Mouse (Mus musculus): ENCODE measurements around the gene Pmf1. TPM values are rescaled to one million over a fixed set of nuclear protein-coding genes. Genes with fewer than 3 reads are reported as not detected.
"Not testable (repeated sequence)": the region's sequence is repeated elsewhere in the genome, so short reads cannot be mapped to it uniquely, and the experiment has no call there.

The Pmf1 gene
- polyA plus RNA-seq, 1 experiment from 2014 or later, result 28.3 TPM

GRCm38 (mm10) chr3:88395288-88395687 lies 14.8 kb downstream of the Pmf1 start:
- ATAC-seq (ENCODE audit: low FRiP score, low TSS enrichment), result no peak
- Histone ChIP-seq H3K4me2 (ENCODE audit: low read length) (no peak overlapping the region), H3K27me3 (ENCODE audit: control insufficient read depth, insufficient read depth, low read length) (no peaks in the 10 kb centered on the region), H3K4me3 (replicated peaks; ENCODE audit: low read depth, low read length) (no peak overlapping the region), H3K9me3 (ENCODE audit: control insufficient read depth, low read length) (no peaks in the 10 kb centered on the region), H3K4me1 (ENCODE audit: control insufficient read depth, insufficient read depth, low read length) (no peaks in the 10 kb centered on the region), H3K9ac (replicated peaks; ENCODE audit: low read length) (no peak overlapping the region), H3K36me3 (ENCODE audit: control insufficient read depth, insufficient read depth, low read length) (no peaks in the 10 kb centered on the region), H3K27ac (replicated peaks; ENCODE audit: low read depth, low read length) (no peak overlapping the region)
- 96% methylated on average over 6 of the region's 6 CpGs for WGBS
- no peak for DNase-seq

- no peaks in the 10 kb centered on the region for H3K4me1 ChIP-seq (ENCODE audit: control insufficient read depth, insufficient read depth, low read length)
- WGBS, result 92% methylated on average over 9 of the region's 9 CpGs
Measured at GRCm38 (mm10) chr3:88393776-88394375, 16.3 kb downstream of the Pmf1 start.

GRCm38 (mm10) chr3:88384364-88384763 lies 25.8 kb downstream of the Pmf1 start, which contains the start of gene Bglap:
Gene Bglap, minus strand, starts transcription at chr3:88384464.
- Histone ChIP-seq H3K27ac (replicated peaks; ENCODE audit: low read depth, low read length) (no peak within 1 kb of the TSS), H3K9me3 (ENCODE audit: control insufficient read depth, low read length) (no peaks in the 10 kb centered on the region), H3K4me3 (replicated peaks; ENCODE audit: low read depth, low read length) (no peak within 1 kb of the TSS), H3K36me3 (ENCODE audit: control insufficient read depth, insufficient read depth, low read length) (no peaks in the 10 kb centered on the region), H3K4me2 (ENCODE audit: low read length) (no peak within 1 kb of the TSS), H3K9ac (replicated peaks; ENCODE audit: low read length) (no peak within 1 kb of the TSS), H3K27me3 (ENCODE audit: control insufficient read depth, insufficient read depth, low read length) (no peaks in the 10 kb centered on the region), H3K4me1 (ENCODE audit: control insufficient read depth, insufficient read depth, low read length) (0 out of 2 replicates have a peak, but pooled peaks cover 2% of the 10 kb centered on the region)
- no peak for ATAC-seq (ENCODE audit: low FRiP score, low TSS enrichment)
- WGBS, result 81% methylated on average over 5 of the region's 5 CpGs
- no peak for DNase-seq

More at GRCm38 (mm10) chr3:88393776-88394375, 16.3 kb downstream of the Pmf1 start:
- no peak for DNase-seq
- H3K4me3 ChIP-seq (replicated peaks; ENCODE audit: low read depth, low read length), result no peak overlapping the region
- ATAC-seq (ENCODE audit: low FRiP score, low TSS enrichment), result no peak
- no peaks in the 10 kb centered on the region for H3K9me3 ChIP-seq (ENCODE audit: control insufficient read depth, low read length)
- no peaks in the 10 kb centered on the region for H3K36me3 ChIP-seq (ENCODE audit: control insufficient read depth, insufficient read depth, low read length)
- no peak overlapping the region for H3K4me2 ChIP-seq (ENCODE audit: low read length)
- no peak overlapping the region for H3K27ac ChIP-seq (replicated peaks; ENCODE audit: low read depth, low read length)
- no peak overlapping the region for H3K9ac ChIP-seq (replicated peaks; ENCODE audit: low read length)
- H3K27me3 ChIP-seq (ENCODE audit: control insufficient read depth, insufficient read depth, low read length), result no peaks in the 10 kb centered on the region

GRCm38 (mm10) chr3:88382383-88382782 lies 27.7 kb downstream of the Pmf1 start:
- H3K4me1 ChIP-seq (ENCODE audit: control insufficient read depth, insufficient read depth, low read length); DNase-seq; H3K27me3 ChIP-seq (ENCODE audit: control insufficient read depth, insufficient read depth, low read length); H3K4me3 ChIP-seq (replicated peaks; ENCODE audit: low read depth, low read length); H3K36me3 ChIP-seq (ENCODE audit: control insufficient read depth, insufficient read depth, low read length); H3K9ac ChIP-seq (replicated peaks; ENCODE audit: low read length); H3K9me3 ChIP-seq (ENCODE audit: control insufficient read depth, low read length); H3K27ac ChIP-seq (replicated peaks; ENCODE audit: low read depth, low read length); ATAC-seq (ENCODE audit: low FRiP score, low TSS enrichment); H3K4me2 ChIP-seq (ENCODE audit: low read length): not testable (repeated sequence)
- WGBS, result 11% methylated on average over 1 of the region's 7 CpGs

GRCm38 (mm10) chr3:88381389-88382315 lies 28.5 kb downstream of the Pmf1 start:
- H3K36me3 ChIP-seq (ENCODE audit: control insufficient read depth, insufficient read depth, low read length); H3K9me3 ChIP-seq (ENCODE audit: control insufficient read depth, low read length); H3K9ac ChIP-seq (replicated peaks; ENCODE audit: low read length); H3K27me3 ChIP-seq (ENCODE audit: control insufficient read depth, insufficient read depth, low read length); H3K4me1 ChIP-seq (ENCODE audit: control insufficient read depth, insufficient read depth, low read length): not testable (repeated sequence)
- peak overlapping the region; percentile 77 for H3K27ac ChIP-seq (replicated peaks; ENCODE audit: low read depth, low read length)
- peak overlapping the region; percentile 22 for H3K4me3 ChIP-seq (replicated peaks; ENCODE audit: low read depth, low read length)
- peak; percentile 82 for ATAC-seq (ENCODE audit: low FRiP score, low TSS enrichment)
- WGBS, result 7% methylated on average over 17 of the region's 22 CpGs
- peak overlapping the region; percentile 45 for H3K4me2 ChIP-seq (ENCODE audit: low read length)
- peak; percentile 79 for DNase-seq

GRCm38 (mm10) chr3:88378599-88378998 lies 31.5 kb downstream of the Pmf1 start, which contains the start of gene Bglap2:
Gene Bglap2, minus strand, starts transcription at chr3:88378699.
- 84% methylated on average over 5 of the region's 5 CpGs for WGBS
- not testable (repeated sequence) for H3K4me1 ChIP-seq (ENCODE audit: control insufficient read depth, insufficient read depth, low read length); H3K27me3 ChIP-seq (ENCODE audit: control insufficient read depth, insufficient read depth, low read length); ATAC-seq (ENCODE audit: low FRiP score, low TSS enrichment); H3K27ac ChIP-seq (replicated peaks; ENCODE audit: low read depth, low read length); H3K4me2 ChIP-seq (ENCODE audit: low read length); H3K36me3 ChIP-seq (ENCODE audit: control insufficient read depth, insufficient read depth, low read length); H3K4me3 ChIP-seq (replicated peaks; ENCODE audit: low read depth, low read length); H3K9me3 ChIP-seq (ENCODE audit: control insufficient read depth, low read length); H3K9ac ChIP-seq (replicated peaks; ENCODE audit: low read length); DNase-seq

GRCm38 (mm10) chr3:88376644-88377043 lies 33.5 kb downstream of the Pmf1 start:
- H3K9ac ChIP-seq (replicated peaks; ENCODE audit: low read length); H3K9me3 ChIP-seq (ENCODE audit: control insufficient read depth, low read length); H3K36me3 ChIP-seq (ENCODE audit: control insufficient read depth, insufficient read depth, low read length); H3K4me3 ChIP-seq (replicated peaks; ENCODE audit: low read depth, low read length); H3K27ac ChIP-seq (replicated peaks; ENCODE audit: low read depth, low read length); H3K27me3 ChIP-seq (ENCODE audit: control insufficient read depth, insufficient read depth, low read length); H3K4me1 ChIP-seq (ENCODE audit: control insufficient read depth, insufficient read depth, low read length): not testable (repeated sequence)
- 25% methylated on average over 5 of the region's 7 CpGs for WGBS
- DNase-seq (peak; percentile 9), ATAC-seq (ENCODE audit: low FRiP score, low TSS enrichment) (peak; percentile 37; the same call in 1 of the 2 replicates)
- H3K4me2 ChIP-seq (ENCODE audit: low read length), result peak overlapping the region; percentile 19; the same call in 1 of the 2 replicates

- DNase-seq, result peak; percentile 66
- not testable (repeated sequence) for H3K9ac ChIP-seq (replicated peaks; ENCODE audit: low read length)
Measured at GRCm38 (mm10) chr3:88375750-88376626, 34.1 kb downstream of the Pmf1 start.

More at GRCm38 (mm10) chr3:88375750-88376626, 34.1 kb downstream of the Pmf1 start:
- Histone ChIP-seq H3K27ac (replicated peaks; ENCODE audit: low read depth, low read length) (0 out of 2 replicates have a peak overlapping the region, but pooled peaks have one; percentile 38), H3K4me2 (ENCODE audit: low read length) (peak overlapping the region; percentile 19; the same call in 1 of the 2 replicates)
- peak; percentile 72 for ATAC-seq (ENCODE audit: low FRiP score, low TSS enrichment)
- 10% methylated on average over 19 of the region's 19 CpGs for WGBS
- not testable (repeated sequence) for H3K9me3 ChIP-seq (ENCODE audit: control insufficient read depth, low read length); H3K4me3 ChIP-seq (replicated peaks; ENCODE audit: low read depth, low read length); H3K27me3 ChIP-seq (ENCODE audit: control insufficient read depth, insufficient read depth, low read length); H3K4me1 ChIP-seq (ENCODE audit: control insufficient read depth, insufficient read depth, low read length); H3K36me3 ChIP-seq (ENCODE audit: control insufficient read depth, insufficient read depth, low read length)

All from midbrain, embryonic 14.5 days (tissue).